Mouse (Mus musculus) stomach, embryonic 16.5 days (tissue): ENCODE data around the gene Ptpn14. TPM values are rescaled to one million over a fixed set of nuclear protein-coding genes. Genes with fewer than 3 reads are reported as not detected.

ENCODE experiments used
- ATAC-seq: fragments of 200-750 bp; cut with Nextera tagmentation; 2 replicates; pipeline ENCODE4 v1.8.0; 2017; ENCODE audit warnings: moderate number of reproducible peaks, moderate TSS enrichment; ENCODE audit not compliant: insufficient read depth, low FRiP score
- H3K27ac ChIP-seq: fragments of 300-500 bp; sonication (generic); 2 replicates; pipeline ENCODE4 v1.5.1; 2014; ENCODE audit warnings: low read length
- H3K27me3 ChIP-seq: fragments of 300-500 bp; sonication (generic); 2 replicates; pipeline ENCODE4 v1.6.1; 2014; ENCODE audit warnings: low read length, control low read depth, mixed read lengths; ENCODE audit not compliant: control insufficient read depth, insufficient read depth
- H3K36me3 ChIP-seq: fragments of 300-500 bp; sonication (generic); 2 replicates; pipeline ENCODE4 v1.6.1; 2014; ENCODE audit warnings: low read length; ENCODE audit not compliant: control insufficient read depth, insufficient read depth
- H3K4me1 ChIP-seq: fragments of 300-500 bp; sonication (generic); 2 replicates; pipeline ENCODE4 v1.6.1; 2014; ENCODE audit warnings: low read length, control low read depth, mixed read lengths; ENCODE audit not compliant: control insufficient read depth, insufficient read depth
- H3K4me2 ChIP-seq: fragments of 300-500 bp; sonication (generic); 2 replicates; pipeline ENCODE4 v1.6.1; 2014; ENCODE audit warnings: low read depth, low read length, mixed read lengths
- H3K4me3 ChIP-seq: fragments of 300-500 bp; sonication (generic); replicated peaks from 2 replicates; pipeline ENCODE4 v1.5.1; 2014; ENCODE audit warnings: mild to moderate bottlenecking, low read length
- H3K9ac ChIP-seq: fragments of 300-500 bp; sonication (generic); 2 replicates; pipeline ENCODE4 v1.6.1; 2014; ENCODE audit warnings: low read length
- H3K9me3 ChIP-seq: fragments of 300-500 bp; sonication (generic); replicated peaks from 2 replicates; pipeline ENCODE4 v1.6.1; 2016; ENCODE audit warnings: low read length, control low read depth; ENCODE audit not compliant: control insufficient read depth
- whole genome bisulfite sequencing: fragments of 180-500 bp; shearing (Covaris S2); extraction: QIAGEN DNeasy Blood & Tissue Kit; methylation state at CpG from one replicate; pipeline ENCODE4 v1.1.7; 2014; 5-methylcytosine and 5-hydroxymethylcytosine counted together
- polyA plus RNA-seq: library from polyadenylated mRNA; unstranded; fragments of >200 nt; fragmentation: Nextera tagmentation; extraction: Ambion mirVana; gene quantifications from 2 replicates; pipeline ENCODE4 v1.2.1, GENCODE M21; 2015

The Ptpn14 gene
- polyA plus RNA-seq, 1 experiment from 2014 or later: 8.7 TPM

DNA sequence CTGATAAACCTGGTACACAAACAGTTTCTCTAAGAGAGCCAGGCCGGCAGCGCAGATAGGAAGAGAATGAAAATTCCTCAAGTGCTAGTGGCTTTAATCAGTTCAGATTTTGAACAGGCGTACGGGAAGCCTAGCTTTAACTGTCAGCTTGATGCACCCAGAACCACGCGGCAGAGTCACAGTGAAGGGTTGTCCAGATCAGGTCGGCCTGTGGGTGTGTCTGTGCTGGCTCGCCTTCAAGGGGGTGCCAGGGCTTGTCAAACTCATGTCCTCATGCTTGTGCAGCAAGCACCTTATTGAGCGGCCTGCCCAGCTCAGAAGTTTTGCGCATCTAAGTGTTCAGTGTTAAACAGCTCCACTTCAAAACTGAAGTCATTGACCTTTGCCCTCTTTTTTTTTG, 44.6 kb downstream of the Ptpn14 start:
- Histone ChIP-seq H3K4me3 (no peak overlapping the region), H3K4me1 (peaks cover 40% of the 10 kb centered on the region), H3K27me3 (no peaks in the 10 kb centered on the region), H3K36me3 (no peaks in the 10 kb centered on the region), H3K9ac (no peak overlapping the region), H3K9me3 (no peaks in the 10 kb centered on the region), H3K4me2 (no peak overlapping the region), H3K27ac (no peak overlapping the region)
- no peak for ATAC-seq
- WGBS: 67% methylated on average over 10 of the region's 10 CpGs

DNA sequence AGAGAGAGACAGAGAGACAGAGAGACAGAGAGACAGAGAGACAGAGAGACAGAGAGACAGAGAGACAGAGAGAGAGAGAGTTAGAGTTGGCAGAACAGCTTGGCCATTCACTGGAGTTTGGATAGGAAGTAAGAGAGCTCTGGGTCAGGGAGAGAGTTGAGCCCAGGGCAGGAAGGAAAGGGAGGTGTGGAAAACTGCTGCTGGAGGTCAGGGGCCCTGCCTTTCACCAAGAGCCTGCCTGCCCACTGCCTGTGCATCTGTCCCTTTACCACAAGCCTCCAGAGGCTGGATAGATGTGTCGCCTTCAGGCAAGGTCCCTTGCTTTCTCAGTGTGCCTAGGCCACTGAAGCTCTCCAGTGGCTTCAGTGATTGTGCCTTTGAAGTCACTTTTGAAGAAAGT, 46.7 kb downstream of the Ptpn14 start:
- 83% methylated on average over 1 of the region's 1 CpGs for WGBS
- H3K4me1 ChIP-seq: peaks cover 41% of the 10 kb centered on the region

GRCm38 (mm10) chr1:189777207-189777606, 49.1 kb downstream of the Ptpn14 start:
- H3K36me3 ChIP-seq: no peaks in the 10 kb centered on the region
- peaks cover 40% of the 10 kb centered on the region for H3K4me1 ChIP-seq
- H3K9me3 ChIP-seq: no peaks in the 10 kb centered on the region
- no peak overlapping the region for H3K27ac ChIP-seq
- no peaks in the 10 kb centered on the region for H3K27me3 ChIP-seq
- H3K9ac ChIP-seq: no peak overlapping the region
- no peak for ATAC-seq
- H3K4me3 ChIP-seq: no peak overlapping the region
- H3K4me2 ChIP-seq: no peak overlapping the region
- WGBS: 70% methylated on average over 6 of the region's 6 CpGs

More for the DNA sequence above, 46.7 kb downstream of the Ptpn14 start:
- H3K27ac ChIP-seq: no peak overlapping the region
- no peaks in the 10 kb centered on the region for H3K9me3 ChIP-seq
- no peak overlapping the region for H3K4me3 ChIP-seq
- H3K36me3 ChIP-seq: no peaks in the 10 kb centered on the region
- H3K4me2 ChIP-seq: no peak overlapping the region
- no peak overlapping the region for H3K9ac ChIP-seq
- ATAC-seq: no peak
- no peaks in the 10 kb centered on the region for H3K27me3 ChIP-seq

- Histone ChIP-seq H3K4me3 (no peak overlapping the region), H3K27ac (no peak overlapping the region), H3K4me2 (no peak overlapping the region), H3K27me3 (no peaks in the 10 kb centered on the region), H3K4me1 (peaks cover 39% of the 10 kb centered on the region), H3K9ac (no peak overlapping the region), H3K9me3 (no peaks in the 10 kb centered on the region), H3K36me3 (no peaks in the 10 kb centered on the region)
- ATAC-seq: 0 out of 2 replicates have a peak, but pooled peaks have one; percentile 41
- 31% methylated on average over 5 of the region's 5 CpGs for WGBS
Observed at GRCm38 (mm10) chr1:189778343-189778742, 50.3 kb downstream of the Ptpn14 start.

DNA sequence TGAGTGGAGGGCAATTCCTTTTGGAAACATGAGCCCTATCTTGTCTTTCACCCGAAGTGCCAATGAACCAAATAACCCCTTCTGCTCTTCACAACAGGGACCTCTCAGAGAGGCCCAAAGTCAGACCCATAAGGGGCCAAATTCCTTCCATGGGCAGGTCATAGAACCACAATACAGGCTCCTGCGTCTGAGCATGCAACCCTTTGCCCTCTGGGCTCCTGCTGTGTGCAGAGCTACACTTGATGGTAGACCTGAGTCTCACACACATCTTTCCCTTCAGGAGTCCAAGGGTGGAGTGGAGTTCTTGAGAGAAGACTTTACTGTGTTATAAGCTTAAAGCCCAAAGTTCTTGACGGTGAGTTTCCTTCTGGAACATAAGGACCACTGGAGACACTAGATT, 51.2 kb downstream of the Ptpn14 start:
- H3K4me2 ChIP-seq: no peak overlapping the region
- no peaks in the 10 kb centered on the region for H3K27me3 ChIP-seq
- no peak overlapping the region for H3K9ac ChIP-seq
- H3K36me3 ChIP-seq: no peaks in the 10 kb centered on the region
- H3K9me3 ChIP-seq: no peaks in the 10 kb centered on the region
- no peak overlapping the region for H3K4me3 ChIP-seq
- peaks cover 36% of the 10 kb centered on the region for H3K4me1 ChIP-seq
- no peak overlapping the region for H3K27ac ChIP-seq
- 48% methylated on average over 3 of the region's 3 CpGs for WGBS
- no peak for ATAC-seq

- Histone ChIP-seq H3K9ac (no peak overlapping the region), H3K27ac (no peak overlapping the region), H3K36me3 (no peaks in the 10 kb centered on the region), H3K9me3 (no peaks in the 10 kb centered on the region), H3K27me3 (no peaks in the 10 kb centered on the region), H3K4me3 (no peak overlapping the region), H3K4me1 (peaks cover 59% of the 10 kb centered on the region), H3K4me2 (no peak overlapping the region)
- no peak for ATAC-seq
- 56% methylated on average over 10 of the region's 10 CpGs for WGBS
Observed at GRCm38 (mm10) chr1:189781721-189782345, 53.8 kb downstream of the Ptpn14 start.

GRCm38 (mm10) chr1:189782709-189783108, 54.6 kb downstream of the Ptpn14 start:
- Histone ChIP-seq H3K9ac (no peak overlapping the region), H3K27me3 (no peaks in the 10 kb centered on the region), H3K4me2 (no peak overlapping the region), H3K4me1 (peaks cover 64% of the 10 kb centered on the region), H3K9me3 (no peaks in the 10 kb centered on the region), H3K27ac (no peak overlapping the region), H3K36me3 (no peaks in the 10 kb centered on the region), H3K4me3 (no peak overlapping the region)
- WGBS: 75% methylated on average over 6 of the region's 6 CpGs
- ATAC-seq: no peak

GRCm38 (mm10) chr1:189784503-189784902, 56.4 kb downstream of the Ptpn14 start:
- no peaks in the 10 kb centered on the region for H3K9me3 ChIP-seq
- H3K4me2 ChIP-seq: no peak overlapping the region
- no peak for ATAC-seq
- H3K36me3 ChIP-seq: no peaks in the 10 kb centered on the region
- whole genome bisulfite sequencing: 27% methylated on average over 7 of the region's 7 CpGs
- 0 out of 2 replicates have a peak overlapping the region, but pooled peaks have one; percentile 30 for H3K27ac ChIP-seq
- no peak overlapping the region for H3K4me3 ChIP-seq
- peaks cover 53% of the 10 kb centered on the region for H3K4me1 ChIP-seq
- no peak overlapping the region for H3K9ac ChIP-seq
- no peaks in the 10 kb centered on the region for H3K27me3 ChIP-seq

DNA sequence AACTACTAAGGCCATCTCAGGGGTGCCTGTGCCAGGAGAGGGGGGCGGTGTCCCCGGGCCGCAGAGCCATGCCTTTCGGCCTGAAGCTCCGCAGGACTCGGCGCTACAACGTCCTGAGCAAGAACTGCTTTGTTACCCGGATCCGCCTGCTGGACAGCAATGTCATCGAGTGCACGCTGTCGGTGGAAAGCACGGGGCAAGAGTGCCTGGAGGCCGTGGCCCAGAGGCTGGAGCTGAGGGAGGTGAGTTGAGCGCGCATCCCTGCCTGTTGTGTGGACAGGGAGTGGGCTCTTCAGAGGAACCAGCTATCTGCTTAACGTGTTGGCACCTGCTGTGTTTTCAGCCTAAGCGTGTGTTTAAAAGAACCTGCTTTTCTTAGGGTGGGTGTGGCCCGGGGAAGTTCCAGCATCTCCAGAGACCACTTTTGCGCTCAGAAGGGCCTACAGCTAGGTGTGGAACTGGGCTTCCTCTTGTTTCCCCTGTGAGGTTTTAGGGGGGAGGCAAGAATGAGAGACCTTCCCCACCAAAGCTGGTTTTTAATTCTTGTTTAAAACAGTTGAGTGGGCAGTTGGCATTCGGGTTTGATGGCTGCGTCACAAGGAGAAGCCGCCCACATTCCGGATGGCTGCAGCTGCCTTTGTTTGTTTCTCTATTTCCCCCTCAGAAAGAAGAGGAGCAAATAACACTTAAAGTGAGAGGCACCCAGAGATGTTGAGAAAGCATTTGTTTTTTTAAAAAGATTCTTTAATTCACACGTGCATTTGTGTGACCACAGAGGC, 58.8 kb downstream of the Ptpn14 start:
- Histone ChIP-seq H3K4me1 (peaks cover 56% of the 10 kb centered on the region), H3K27ac (no peak overlapping the region; the same call in 1 of the 2 replicates), H3K9me3 (no peaks in the 10 kb centered on the region), H3K4me3 (no peak overlapping the region), H3K4me2 (no peak overlapping the region), H3K9ac (no peak overlapping the region), H3K27me3 (no peaks in the 10 kb centered on the region), H3K36me3 (no peaks in the 10 kb centered on the region)
- no peak for ATAC-seq
- WGBS: 69% methylated on average over 26 of the region's 26 CpGs
